Mouse (Mus musculus): ENCODE data around the gene Fgf7.

DNA sequence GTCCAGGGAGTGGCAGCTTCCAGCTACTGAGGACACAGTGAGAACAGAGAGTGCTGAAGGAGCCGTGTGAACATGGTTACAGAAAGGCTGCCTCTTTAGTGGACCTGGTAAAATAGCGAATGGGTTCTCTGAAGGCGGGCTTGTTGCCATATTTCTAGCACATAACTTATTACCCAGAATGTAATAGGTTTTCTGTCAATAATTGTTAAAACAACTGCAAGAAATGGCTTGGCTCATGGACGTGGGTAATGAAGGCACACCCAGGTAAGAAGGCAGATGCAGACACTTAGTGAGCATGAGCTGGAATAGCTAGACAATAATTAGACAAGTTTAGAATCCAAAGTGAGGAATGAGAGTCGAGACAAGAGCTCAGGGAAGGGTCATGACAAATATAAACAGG, 32.2 kb upstream of the Fgf7 start:
- TF ChIP-seq CTCF (IDR thresholded peaks at IDR 0.05; ENCODE audit: low read depth), result no peak
- TF ChIP-seq EP300 (IDR thresholded peaks at IDR 0.05; ENCODE audit: low read depth), result no peak

All from liver, postnatal 0 days (tissue).